Mouse (Mus musculus) heart, embryonic 11.5 days (tissue): ENCODE data around the gene Slc4a1. TPM values are rescaled to one million over a fixed set of nuclear protein-coding genes. Genes with fewer than 3 reads are reported as not detected.

Experiments
- ATAC-seq: fragments of 200-750 bp; cut with Nextera tagmentation; replicated peaks from 2 replicates; pipeline ENCODE4 v1.8.0; 2017; ENCODE audit warnings: moderate library complexity; ENCODE audit not compliant: insufficient number of reproducible peaks, low FRiP score, low TSS enrichment
- H3K27ac ChIP-seq: fragments of 300-500 bp; sonication (generic); 2 replicates; pipeline ENCODE4 v1.5.1; 2014; ENCODE audit warnings: mild to moderate bottlenecking, low read depth, low read length
- H3K27me3 ChIP-seq: fragments of 300-500 bp; sonication (generic); 2 replicates; pipeline ENCODE4 v1.6.1; 2014; ENCODE audit warnings: mild to moderate bottlenecking, low read length, mixed read lengths; ENCODE audit not compliant: control insufficient read depth, insufficient read depth
- H3K36me3 ChIP-seq: fragments of 300-500 bp; sonication (generic); 2 replicates; pipeline ENCODE4 v1.6.1; 2014; ENCODE audit warnings: mild to moderate bottlenecking, low read length, moderate library complexity, mixed read lengths; ENCODE audit not compliant: control insufficient read depth, insufficient read depth
- H3K4me1 ChIP-seq: fragments of 300-500 bp; sonication (generic); 2 replicates; pipeline ENCODE4 v1.6.1; 2014; ENCODE audit warnings: low read length; ENCODE audit not compliant: control insufficient read depth, insufficient read depth
- H3K4me2 ChIP-seq: fragments of 300-500 bp; sonication (generic); 2 replicates; pipeline ENCODE4 v1.6.1; 2014; ENCODE audit warnings: mild to moderate bottlenecking, moderate library complexity
- H3K4me3 ChIP-seq: fragments of 300-500 bp; sonication (generic); 2 replicates; pipeline ENCODE4 v1.5.1; 2014; ENCODE audit warnings: low read depth, low read length
- H3K9ac ChIP-seq: fragments of 300-500 bp; sonication (generic); 2 replicates; pipeline ENCODE4 v1.6.1; 2014; ENCODE audit warnings: mild to moderate bottlenecking, low read depth, low read length, moderate library complexity
- H3K9me3 ChIP-seq: fragments of 300-500 bp; sonication (generic); replicated peaks from 2 replicates; pipeline ENCODE4 v1.6.1; 2016; ENCODE audit warnings: low read length; ENCODE audit not compliant: control insufficient read depth
- WGBS: fragments of 180-500 bp; shearing (Covaris S2); extraction: QIAGEN DNeasy Blood & Tissue Kit; methylation state at CpG from one replicate; pipeline ENCODE4 v1.1.7; 2014; ENCODE audit not compliant: insufficient replicate concordance; 5-methylcytosine and 5-hydroxymethylcytosine counted together
- polyA plus RNA-seq: library from polyadenylated mRNA; unstranded; fragments of >200 nt; fragmentation: Nextera tagmentation; extraction: Ambion mirVana; gene quantifications from 2 replicates; pipeline ENCODE4 v1.2.1, GENCODE M21; 2014

The Slc4a1 gene
- polyA plus RNA-seq, 1 experiment from 2014 or later, result 102 TPM

- Histone ChIP-seq H3K27ac (no peak overlapping the region), H3K36me3 (no peaks in the 10 kb centered on the region), H3K9me3 (no peaks in the 10 kb centered on the region), H3K4me1 (no peaks in the 10 kb centered on the region), H3K27me3 (no peaks in the 10 kb centered on the region; the same call in 1 of the 2 replicates), H3K9ac (no peak overlapping the region), H3K4me2 (no peak overlapping the region), H3K4me3 (no peak overlapping the region)
- WGBS, result 66% methylated on average over 5 of the region's 5 CpGs
- ATAC-seq, result no peak
Measured at GRCm38 (mm10) chr11:102346926-102347325, 19.1 kb downstream of the Slc4a1 start.

DNA sequence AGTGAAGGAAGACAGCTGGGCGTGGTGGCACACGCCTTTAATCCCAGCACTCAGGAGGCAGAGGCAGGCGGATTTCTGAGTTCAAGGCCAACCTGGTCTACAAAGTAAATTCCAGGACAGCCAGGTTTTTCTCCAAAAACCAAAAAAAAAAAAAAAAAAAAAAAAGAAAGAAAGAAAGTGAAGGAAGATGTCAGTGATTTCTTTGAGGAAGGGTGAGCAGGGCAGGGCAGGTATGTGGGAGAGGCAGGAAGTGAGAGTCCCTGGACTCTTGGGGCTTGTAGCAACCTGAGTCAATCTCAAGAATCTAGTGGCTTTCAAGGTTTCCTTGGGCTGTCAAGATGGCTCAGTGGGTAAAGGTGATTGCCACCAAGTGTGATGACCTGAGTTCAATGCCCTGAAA lies 21.5 kb downstream of the Slc4a1 start:
- Histone ChIP-seq H3K9ac (no peak overlapping the region), H3K4me2 (no peak overlapping the region), H3K4me3 (no peak overlapping the region), H3K27ac (no peak overlapping the region), H3K36me3 (no peaks in the 10 kb centered on the region), H3K9me3 (no peaks in the 10 kb centered on the region), H3K27me3 (no peaks in the 10 kb centered on the region), H3K4me1 (no peaks in the 10 kb centered on the region)
- WGBS, result 81% methylated on average over 3 of the region's 3 CpGs
- no peak for ATAC-seq

DNA sequence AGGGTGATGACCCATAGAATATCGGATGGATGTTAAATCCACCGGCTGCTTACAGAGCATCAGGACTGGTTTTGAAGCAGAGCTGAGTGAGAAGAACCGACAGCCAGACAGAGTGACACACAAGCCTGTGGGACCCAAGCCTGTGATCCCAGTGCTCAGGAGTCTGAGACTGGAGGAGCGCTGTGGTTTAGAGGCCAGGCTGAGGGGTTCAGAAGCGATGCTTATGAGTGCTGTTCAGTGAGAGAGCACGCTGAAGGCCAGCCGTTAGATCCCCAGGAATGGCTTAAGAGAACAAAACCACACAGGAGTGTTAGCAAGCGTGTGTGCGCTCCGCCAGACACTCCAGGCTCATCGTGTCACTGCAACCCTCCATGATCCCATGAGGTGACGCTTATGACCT lies 23.3 kb downstream of the Slc4a1 start:
- H3K27ac ChIP-seq, result no peak overlapping the region
- H3K9ac ChIP-seq, result no peak overlapping the region
- no peak overlapping the region for H3K4me2 ChIP-seq
- no peaks in the 10 kb centered on the region for H3K9me3 ChIP-seq
- no peak overlapping the region for H3K4me3 ChIP-seq
- H3K36me3 ChIP-seq, result no peaks in the 10 kb centered on the region
- no peak for ATAC-seq
- H3K27me3 ChIP-seq, result no peaks in the 10 kb centered on the region
- H3K4me1 ChIP-seq, result no peaks in the 10 kb centered on the region
- 68% methylated on average over 12 of the region's 12 CpGs for WGBS

DNA sequence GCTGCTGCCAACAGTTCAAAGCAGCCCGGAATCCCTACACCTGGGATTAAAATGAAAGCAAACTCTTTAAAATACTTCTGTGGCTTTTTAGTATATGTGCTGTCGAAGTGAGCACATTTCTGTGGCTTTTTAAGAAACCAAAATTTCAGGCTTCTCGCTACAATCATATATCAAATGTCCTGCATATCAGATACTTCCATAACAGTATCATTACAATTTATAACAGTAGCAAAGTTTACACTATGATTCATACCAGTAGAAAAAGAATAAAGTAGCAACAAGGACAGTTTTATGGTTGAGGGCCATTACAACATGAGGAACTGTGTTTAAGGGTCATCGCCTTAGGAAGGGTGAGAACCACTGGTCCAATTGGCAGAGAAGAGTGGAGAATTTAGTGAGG lies 24.9 kb downstream of the Slc4a1 start:
- no peaks in the 10 kb centered on the region for H3K9me3 ChIP-seq
- H3K27ac ChIP-seq, result no peak overlapping the region
- no peaks in the 10 kb centered on the region for H3K36me3 ChIP-seq
- no peak overlapping the region for H3K9ac ChIP-seq
- no peak for ATAC-seq
- no peaks in the 10 kb centered on the region for H3K4me1 ChIP-seq
- no peak overlapping the region for H3K4me2 ChIP-seq
- H3K4me3 ChIP-seq, result no peak overlapping the region
- 88% methylated on average over 4 of the region's 4 CpGs for WGBS
- H3K27me3 ChIP-seq, result no peaks in the 10 kb centered on the region

DNA sequence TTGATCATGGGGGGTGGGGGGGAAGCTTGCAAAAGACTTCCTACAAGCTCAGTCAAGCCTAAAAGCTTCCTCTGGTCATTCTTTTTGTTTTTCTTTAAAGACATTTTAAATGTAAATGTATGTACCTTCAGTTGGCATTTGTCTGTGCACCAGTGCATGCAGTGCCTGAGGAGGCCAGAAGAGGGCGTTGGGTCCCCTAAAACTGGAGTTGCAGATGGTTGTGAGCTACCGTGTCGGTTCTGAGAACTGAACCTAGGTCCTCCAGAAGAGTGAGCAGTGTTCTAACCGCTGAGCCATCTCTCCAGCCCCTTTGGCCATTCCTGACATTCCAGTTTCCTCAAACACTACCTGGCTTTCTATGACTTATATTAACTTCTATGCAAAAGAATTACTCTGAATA lies 26.4 kb downstream of the Slc4a1 start:
- no peak overlapping the region for H3K4me2 ChIP-seq
- WGBS, result 59% methylated on average over 4 of the region's 4 CpGs
- H3K4me3 ChIP-seq, result no peak overlapping the region
- ATAC-seq, result no peak
- H3K9ac ChIP-seq, result no peak overlapping the region
- no peaks in the 10 kb centered on the region for H3K36me3 ChIP-seq
- no peaks in the 10 kb centered on the region for H3K9me3 ChIP-seq
- H3K4me1 ChIP-seq, result no peaks in the 10 kb centered on the region
- H3K27ac ChIP-seq, result no peak overlapping the region
- no peaks in the 10 kb centered on the region for H3K27me3 ChIP-seq

- no peak for ATAC-seq
- Histone ChIP-seq H3K9ac (no peak overlapping the region), H3K9me3 (no peaks in the 10 kb centered on the region), H3K4me1 (no peaks in the 10 kb centered on the region), H3K4me2 (no peak overlapping the region), H3K27me3 (no peaks in the 10 kb centered on the region), H3K27ac (no peak overlapping the region), H3K4me3 (no peak overlapping the region), H3K36me3 (no peaks in the 10 kb centered on the region)
- 71% methylated on average over 11 of the region's 11 CpGs for WGBS
Measured at GRCm38 (mm10) chr11:102339195-102339594, 26.8 kb downstream of the Slc4a1 start.

GRCm38 (mm10) chr11:102338561-102338960 lies 27.4 kb downstream of the Slc4a1 start:
- Histone ChIP-seq H3K9ac (no peak overlapping the region), H3K4me1 (no peaks in the 10 kb centered on the region), H3K27me3 (no peaks in the 10 kb centered on the region), H3K4me2 (no peak overlapping the region), H3K36me3 (no peaks in the 10 kb centered on the region), H3K9me3 (no peaks in the 10 kb centered on the region), H3K27ac (no peak overlapping the region), H3K4me3 (no peak overlapping the region)
- ATAC-seq, result no peak
- 25% methylated on average over 3 of the region's 3 CpGs for WGBS

DNA sequence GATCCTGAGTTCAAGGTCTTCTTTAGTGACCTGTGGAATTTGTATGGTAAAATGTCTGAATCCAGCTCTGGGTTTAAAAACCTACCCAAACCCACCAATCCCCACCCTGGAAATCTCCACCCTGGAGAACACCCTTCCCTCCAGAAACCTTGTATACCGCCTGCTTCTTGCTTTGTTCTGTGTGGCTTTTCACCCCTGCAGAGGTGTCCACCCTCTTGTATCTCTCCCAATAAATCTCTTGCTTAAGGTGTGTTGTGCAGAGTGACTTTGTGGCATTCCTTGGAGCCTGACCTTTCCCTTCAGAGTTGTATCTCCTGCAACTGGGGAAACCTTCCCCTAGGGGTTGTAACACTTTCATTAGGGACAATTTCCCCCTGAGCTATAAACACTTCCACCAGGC lies 28.1 kb downstream of the Slc4a1 start:
- Histone ChIP-seq H3K4me1 (no peaks in the 10 kb centered on the region), H3K27ac (no peak overlapping the region), H3K36me3 (no peaks in the 10 kb centered on the region), H3K4me3 (no peak overlapping the region), H3K27me3 (no peaks in the 10 kb centered on the region), H3K4me2 (no peak overlapping the region), H3K9ac (no peak overlapping the region), H3K9me3 (no peaks in the 10 kb centered on the region)
- 64% methylated on average over 1 of the region's 1 CpGs for WGBS
- ATAC-seq, result no peak

DNA sequence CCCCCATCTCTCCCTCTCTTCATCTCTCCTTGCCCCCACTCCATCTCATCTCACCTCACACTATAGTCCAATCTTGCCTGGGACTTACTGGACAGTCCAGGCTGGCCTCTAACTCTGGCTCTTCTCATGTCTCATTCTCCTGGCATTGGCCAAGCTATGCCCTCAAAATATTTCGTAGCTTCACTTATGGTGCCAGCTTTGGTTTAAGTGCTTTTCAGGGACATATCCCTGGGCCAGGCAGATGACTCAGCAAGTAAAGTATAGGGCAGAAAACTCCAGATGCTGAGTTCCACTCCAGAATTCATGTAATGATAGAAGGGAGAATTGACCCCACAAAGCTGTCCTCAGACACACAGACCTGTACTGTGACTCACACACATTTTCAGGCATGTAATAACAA lies 29.8 kb downstream of the Slc4a1 start:
- WGBS, result 76% methylated on average over 1 of the region's 1 CpGs
- Histone ChIP-seq H3K9me3 (no peaks in the 10 kb centered on the region), H3K4me1 (no peaks in the 10 kb centered on the region), H3K27me3 (no peaks in the 10 kb centered on the region), H3K4me2 (no peak overlapping the region), H3K36me3 (no peaks in the 10 kb centered on the region), H3K9ac (no peak overlapping the region), H3K4me3 (no peak overlapping the region), H3K27ac (no peak overlapping the region)
- ATAC-seq, result no peak
